Mouse (Mus musculus): ENCODE data around the gene Actl10. TPM values are rescaled to one million over a fixed set of nuclear protein-coding genes. Genes with fewer than 3 reads are reported as not detected.
A peak's percentile ranks its signal among the peaks of the same experiment; 100 is the strongest.

The Actl10 gene
- polyA plus RNA-seq, 1 experiment, result not detected

DNA sequence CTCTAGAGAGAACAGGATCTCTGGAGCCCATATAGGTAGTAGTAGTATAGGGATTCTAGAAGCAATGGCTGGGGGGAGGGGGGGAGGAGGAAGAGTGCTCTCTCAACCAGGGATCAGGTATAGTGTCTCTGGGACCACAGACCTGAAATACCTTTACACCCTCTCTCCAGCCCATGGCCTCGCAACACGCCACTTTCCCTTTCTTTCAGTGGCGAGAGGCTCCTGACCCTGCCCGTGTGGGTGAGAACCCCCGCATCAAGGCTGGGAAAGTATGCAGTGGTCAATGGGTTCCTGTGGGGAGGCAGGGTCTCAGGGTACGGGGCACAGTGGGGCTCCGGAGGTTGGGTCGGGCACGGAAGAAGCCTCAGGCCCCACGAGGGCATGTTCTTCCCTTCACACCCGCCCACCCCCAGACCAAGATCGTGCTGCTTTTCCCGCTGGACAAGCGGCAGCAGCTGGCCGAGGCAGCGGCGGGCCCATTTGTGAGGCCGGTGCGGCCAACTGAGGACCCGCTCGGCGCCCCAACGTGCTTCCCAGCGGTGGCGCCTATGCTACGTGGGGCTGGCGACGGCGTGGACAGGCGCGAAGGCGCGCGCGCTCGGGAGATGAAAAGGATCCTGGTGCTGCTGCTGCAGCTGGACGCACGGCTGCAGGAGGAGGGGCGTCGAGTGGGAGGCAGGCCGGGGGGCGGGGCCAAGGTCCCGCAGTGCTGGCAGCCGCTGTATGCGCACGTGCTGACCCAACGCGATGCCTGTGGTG lies 2.3 kb upstream of the Actl10 start:
- WGBS, result 7% methylated on average over 48 of the region's 48 CpGs
- DNase-seq (ENCODE audit: low read depth, low spot score), result no peak

GRCm38 (mm10) chr2:154549886-154550189 lies 1.7 kb upstream of the Actl10 start:
- no peak for DNase-seq (ENCODE audit: low read depth, low spot score)
- WGBS, result 17% methylated on average over 20 of the region's 20 CpGs

DNA sequence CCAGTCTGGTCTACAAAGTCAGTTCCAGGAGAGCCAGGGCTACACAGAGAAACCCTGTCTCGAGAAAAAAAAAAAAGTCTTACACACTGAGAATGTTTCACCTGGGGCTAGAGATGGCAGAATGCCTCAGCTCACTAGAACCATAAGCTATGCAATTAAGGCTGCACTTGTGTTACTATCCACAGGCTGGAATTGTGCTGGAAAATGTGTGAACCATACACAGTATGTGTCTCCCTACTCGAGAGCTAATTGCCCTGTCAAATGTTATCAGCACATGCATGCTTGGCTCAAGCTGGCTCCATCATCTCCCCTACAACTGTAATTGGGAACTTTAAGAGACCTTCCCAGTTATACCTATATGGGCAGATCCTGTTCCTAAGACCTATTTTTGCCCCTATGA lies 639 bp upstream of the Actl10 start:
- 75% methylated on average over 2 of the region's 2 CpGs for WGBS
- no peak for DNase-seq (ENCODE audit: low read depth, low spot score)

DNA sequence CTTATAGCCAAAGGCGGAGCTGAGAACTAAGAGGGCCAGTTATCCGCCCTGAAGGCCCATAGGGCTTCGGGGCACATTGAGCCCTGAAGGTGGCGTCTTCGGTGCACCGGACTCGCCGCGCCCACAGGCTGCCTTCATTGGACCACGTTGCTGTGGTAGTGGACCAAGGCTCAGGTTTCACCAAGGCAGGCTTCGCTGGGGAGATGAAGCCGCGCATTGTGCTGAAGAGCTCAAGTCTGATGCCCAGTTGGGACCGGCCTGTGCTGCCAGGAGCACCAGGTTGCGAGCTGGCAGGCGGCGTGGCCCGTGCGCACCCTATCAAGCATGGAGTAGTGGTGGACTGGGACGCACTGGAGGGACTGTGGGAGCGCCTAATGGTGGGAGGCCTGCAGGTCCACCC lies 351 bp downstream of the Actl10 start:
- 41% methylated on average over 21 of the region's 21 CpGs for WGBS
- no peak for DNase-seq (ENCODE audit: low read depth, low spot score)

DNA sequence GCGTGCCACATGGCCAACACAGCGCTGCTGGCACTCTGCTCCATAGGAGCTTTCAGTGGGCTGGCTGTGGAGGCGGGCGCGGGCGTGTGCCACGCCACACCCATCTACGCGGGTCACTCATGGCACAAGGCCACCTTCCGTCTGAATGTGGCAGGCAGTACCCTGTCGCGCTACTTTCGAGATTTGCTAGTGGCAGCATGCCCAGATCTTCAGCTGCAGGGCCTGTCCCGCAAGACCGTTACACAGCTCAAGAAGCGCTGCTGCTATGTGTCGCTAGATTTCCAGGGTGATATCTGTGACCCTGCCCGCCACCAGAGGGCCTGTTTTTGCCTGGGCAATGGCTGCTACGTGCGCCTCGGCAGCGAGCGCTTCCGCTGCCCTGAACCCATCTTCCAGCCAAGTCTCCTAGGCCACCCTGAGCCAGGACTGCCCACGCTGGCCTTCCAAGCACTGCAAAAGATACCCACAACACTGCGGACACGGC lies 890 bp downstream of the Actl10 start:
- peak; percentile 10 for DNase-seq (ENCODE audit: low read depth, low spot score)
- 15% methylated on average over 27 of the region's 27 CpGs for WGBS

GRCm38 (mm10) chr2:154555235-154555634 lies 3.7 kb downstream of the Actl10 start:
- 94% methylated on average over 6 of the region's 6 CpGs for WGBS
- no peak for DNase-seq (ENCODE audit: low read depth, low spot score)

DNA sequence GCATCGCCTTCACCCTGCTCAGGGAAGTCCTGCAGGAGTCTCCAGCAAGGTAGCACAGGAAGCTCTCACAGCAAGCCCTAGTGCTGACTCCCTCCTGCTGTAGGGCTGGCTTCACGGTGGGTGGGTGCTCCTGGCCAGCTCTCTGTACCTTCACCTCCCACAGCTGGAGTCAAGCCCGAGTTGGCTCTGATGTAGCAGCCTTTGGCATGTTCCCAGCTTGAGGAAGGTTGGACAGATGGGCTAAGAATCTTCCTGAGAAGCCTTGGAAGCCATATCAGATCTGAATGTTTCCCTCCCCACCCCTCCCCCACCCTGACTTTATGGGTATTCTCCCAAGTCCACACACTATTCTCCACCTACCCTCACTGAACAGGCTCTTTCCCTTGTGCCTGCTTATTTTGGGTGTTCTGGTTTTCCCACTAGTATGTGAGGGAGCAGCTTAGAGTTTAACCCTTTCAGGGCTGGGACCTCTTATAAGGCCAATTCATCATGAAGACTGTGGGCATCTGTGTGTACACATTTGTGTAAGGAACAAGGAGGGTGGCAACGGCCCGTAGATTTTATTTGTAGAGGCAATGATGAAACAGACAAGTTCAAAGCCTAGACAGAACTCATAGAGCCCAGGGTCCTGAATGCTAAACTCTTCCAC lies 5.7 kb downstream of the Actl10 start:
- no peak for DNase-seq (ENCODE audit: low read depth, low spot score)
- 45% methylated on average over 5 of the region's 5 CpGs for WGBS

DNA sequence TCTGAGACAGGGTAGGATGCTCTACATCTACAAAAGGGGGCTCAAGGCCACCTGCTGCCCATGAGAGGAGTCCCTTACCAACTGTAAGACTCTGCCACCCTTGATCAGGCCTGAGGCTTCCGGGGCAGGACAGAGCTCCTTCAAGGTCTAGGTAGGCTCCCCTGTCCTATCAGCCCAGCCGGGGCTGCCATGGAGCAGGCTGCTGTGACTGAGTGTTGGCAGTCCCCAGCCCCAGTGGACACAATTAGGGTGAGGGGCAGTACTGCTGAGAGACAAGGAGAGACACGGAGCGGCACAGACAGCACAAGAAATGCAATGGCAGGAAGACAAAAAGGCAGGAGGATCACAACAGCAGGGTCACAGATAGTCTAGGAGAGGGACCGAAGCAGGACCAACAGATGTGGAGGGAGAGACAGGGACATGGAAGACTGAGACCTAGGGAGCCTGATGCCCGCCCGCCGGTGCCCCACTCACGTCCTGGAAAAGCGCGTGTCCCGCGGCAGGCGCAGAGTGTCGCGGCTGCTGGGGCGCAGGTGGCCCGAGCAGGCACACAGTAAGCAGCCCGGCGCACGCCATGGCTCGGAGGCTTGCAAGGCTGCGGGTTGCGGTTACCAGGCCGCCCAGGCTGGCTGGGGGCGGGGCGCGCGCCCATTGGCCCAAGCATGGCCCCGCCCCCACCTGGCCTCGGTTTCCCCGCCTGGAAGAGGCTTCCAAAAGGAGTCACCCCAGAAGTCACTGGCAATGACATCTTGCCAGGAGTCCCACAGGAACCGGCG lies 6.9 kb downstream of the Actl10 start, which contains the start of gene Necab3:
Necab3 (minus strand) TSS at position 627 of the 776 bp plus-strand sequence.
- WGBS, result 13% methylated on average over 34 of the region's 34 CpGs
- DNase-seq (ENCODE audit: low read depth, low spot score), result no peak

DNA sequence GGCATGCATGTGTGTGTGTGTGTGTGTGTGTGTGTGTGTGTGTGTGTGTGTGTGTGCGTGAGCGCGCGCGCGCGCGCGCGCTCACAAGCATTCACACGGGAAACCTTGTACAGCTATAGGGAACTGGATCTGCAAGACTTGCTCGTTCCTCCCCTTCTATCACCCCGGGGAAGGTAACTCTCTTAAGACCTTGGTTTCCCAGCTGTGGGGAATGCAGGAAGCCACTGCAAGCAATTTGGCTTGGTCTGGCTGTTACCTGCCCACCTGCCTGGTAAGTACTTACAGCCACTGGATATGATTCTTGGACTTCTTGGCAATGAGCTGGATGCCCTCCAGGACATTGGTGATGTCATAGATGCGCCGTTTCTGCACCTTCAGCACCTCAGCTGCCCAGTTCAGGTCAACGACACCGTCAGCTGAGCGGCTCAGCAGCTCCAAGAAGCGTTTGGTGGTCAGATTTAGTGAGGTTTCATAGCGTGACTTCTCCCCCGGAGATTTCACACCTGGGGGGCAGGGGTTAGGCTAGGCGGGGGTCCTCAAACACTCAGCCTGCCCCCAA lies 12.1 kb downstream of the Actl10 start:
- 88% methylated on average over 22 of the region's 22 CpGs for WGBS
- DNase-seq (ENCODE audit: low read depth, low spot score), result no peak

DNA sequence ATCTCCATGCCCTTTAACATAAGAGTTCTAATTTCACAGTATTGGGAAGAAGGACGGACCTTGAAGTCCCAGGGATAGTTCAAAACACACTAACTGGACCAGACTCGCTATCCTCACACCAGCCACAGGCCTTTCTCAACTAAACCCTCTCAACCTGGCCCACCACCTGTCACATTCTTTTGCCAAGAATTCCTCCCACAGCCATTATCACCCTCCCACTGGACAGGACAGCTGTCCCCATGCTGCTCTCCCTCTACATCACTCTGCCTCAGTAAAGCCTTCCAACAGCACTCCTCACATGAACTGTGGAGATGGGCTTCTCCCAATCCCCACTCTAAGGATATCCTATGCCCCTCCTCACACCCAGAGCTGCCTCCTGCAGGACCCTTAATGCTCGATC lies 14.0 kb downstream of the Actl10 start:
- no peak for DNase-seq (ENCODE audit: low read depth, low spot score)

DNA sequence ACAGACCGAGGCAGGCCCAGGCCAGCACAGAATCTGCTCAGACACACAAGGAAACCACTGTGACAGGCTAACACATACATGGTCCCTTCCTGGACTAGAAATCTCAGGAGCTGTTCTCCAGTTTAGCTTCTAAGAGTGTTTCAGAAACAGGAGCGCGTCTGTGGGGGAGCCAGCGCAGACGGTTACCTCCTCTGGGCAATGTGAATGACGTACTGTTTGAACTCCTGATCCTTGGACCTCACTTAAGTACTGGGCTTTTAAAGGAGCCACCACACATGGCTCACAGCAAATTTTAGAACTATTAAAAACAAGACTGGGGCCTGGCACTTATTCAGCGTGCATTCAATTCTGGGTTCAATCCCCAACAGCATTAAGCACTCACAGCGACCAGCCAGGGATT lies 15.1 kb downstream of the Actl10 start:
- DNase-seq (ENCODE audit: low read depth, low spot score), result no peak
- WGBS, result 45% methylated on average over 8 of the region's 8 CpGs

More for the DNA sequence above, 14.0 kb downstream of the Actl10 start:
- 92% methylated on average over 3 of the region's 3 CpGs for WGBS

DNA sequence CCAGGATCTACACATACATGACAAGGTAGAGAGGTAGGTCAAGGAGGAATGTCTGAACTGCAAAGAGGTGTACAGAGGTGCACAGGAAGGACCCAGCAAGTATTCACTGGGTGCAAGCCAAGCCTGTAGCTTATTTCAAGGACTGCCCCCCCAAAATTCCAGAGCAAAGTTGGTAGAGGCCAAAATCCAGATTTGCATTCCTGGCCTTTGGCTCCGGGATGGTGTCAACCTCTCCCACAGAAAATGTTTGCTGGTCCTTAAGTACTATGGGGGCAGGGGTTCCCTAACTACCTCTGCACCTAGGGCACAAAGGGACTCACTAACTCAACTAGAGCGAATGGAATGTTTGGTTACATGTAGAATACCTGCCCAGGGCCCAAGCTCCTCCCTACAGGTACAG lies 16.2 kb downstream of the Actl10 start:
- DNase-seq (ENCODE audit: low read depth, low spot score), result no peak
- 73% methylated on average over 2 of the region's 2 CpGs for WGBS

DNA sequence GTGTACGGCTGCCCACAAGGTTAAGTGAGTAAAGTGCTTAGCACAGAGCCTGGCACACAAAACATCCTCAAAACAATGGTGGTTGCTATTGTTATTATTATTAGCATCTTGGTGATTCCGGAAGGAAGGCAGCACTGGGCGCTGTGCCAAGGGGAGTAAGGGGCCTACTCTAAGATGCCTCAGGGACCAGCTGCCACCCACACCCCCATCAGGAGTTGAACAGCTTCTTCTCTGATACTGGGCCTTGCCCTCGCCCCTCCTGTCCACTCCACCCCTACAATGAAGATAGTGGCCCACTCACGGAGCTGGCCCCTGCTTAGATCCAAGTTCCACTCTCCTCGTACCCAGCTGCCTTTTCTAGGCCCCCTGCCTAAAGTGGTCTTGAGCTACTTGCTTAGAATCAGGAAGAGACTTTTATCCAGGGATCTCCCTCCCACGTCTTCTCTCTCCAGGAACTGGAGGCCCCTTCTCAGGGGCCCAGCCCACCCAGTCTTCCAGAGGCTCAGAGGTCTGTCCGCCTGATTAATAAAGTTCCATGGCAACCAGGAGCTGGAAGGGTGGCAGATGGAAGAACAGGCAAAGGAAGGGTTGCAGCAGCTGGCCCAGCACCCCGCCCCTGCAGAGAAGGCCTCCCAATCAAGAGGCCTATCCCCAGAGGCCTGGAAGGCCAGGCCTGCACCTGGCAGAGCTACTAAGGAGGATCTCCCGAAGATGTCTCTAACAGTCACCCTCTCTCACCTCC lies 16.9 kb downstream of the Actl10 start:
- no peak for DNase-seq (ENCODE audit: low read depth, low spot score)
- WGBS, result 36% methylated on average over 10 of the region's 10 CpGs

DNA sequence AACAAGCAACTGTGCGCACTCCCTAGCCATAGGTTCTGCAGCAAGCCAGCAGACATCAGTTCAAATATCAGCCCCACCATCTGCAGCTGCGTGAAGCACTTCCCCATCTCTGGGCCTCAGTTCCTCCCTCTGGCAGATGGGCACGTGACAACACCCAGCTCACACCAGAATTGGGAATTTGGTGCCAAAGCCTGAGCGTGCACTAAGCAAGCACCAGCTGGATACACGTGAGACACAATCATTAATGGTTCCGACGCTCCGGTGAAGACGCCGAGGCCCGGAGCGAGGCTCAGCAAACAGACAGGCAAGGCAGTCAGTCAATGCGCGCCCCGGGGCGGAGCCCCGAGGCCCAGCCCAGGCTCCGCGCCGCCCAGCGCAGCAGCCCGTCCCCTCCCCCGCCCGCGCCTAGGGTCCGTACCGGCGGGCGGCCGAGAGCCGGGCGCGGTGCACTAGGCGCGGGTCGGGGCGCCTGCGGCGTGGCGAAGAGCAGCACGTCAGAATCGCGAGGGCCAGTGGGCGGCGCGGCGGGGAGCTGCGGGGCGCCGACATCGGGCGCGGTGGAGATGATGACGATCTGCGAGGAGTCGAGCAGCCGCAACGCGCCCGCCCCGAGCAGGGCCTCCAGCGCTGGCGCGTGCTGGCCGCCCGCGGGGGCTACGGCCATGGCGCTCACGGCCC lies 17.6 kb downstream of the Actl10 start:
- DNase-seq (ENCODE audit: low read depth, low spot score), result peak; percentile 25
- WGBS, result under 1% methylated on average over 70 of the region's 70 CpGs

DNA sequence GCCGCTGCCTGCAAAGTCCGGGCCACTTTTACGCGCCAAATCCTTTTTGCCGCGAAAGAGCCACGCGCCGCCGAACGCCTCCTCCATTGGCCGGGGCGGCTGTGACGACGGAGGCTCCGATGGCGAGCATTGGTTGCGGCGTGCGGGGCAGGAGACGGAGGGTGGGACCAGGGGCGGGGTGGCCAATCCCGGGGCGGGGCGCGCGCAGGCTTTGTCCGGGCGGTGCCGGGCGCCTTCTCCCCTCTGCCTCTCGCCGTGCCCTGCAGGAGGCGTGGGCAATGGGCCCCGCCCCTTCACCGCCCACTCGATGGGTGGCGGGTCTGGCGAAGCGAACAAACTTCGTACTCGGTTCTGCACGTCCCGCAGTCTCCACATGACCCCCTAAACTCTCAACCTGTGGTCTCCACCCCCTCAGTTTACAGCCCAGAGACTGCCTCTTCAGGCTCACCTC lies 18.3 kb downstream of the Actl10 start, which contains the start of gene E2f1:
E2f1 (minus strand) TSS at position 57 of the 451 bp plus-strand sequence.
- under 1% methylated on average over 42 of the region's 44 CpGs for WGBS
- DNase-seq (ENCODE audit: low read depth, low spot score), result peak; percentile 67

- DNase-seq (ENCODE audit: low read depth, low spot score), result no peak
- 67% methylated on average over 4 of the region's 4 CpGs for WGBS
These were observed 19.1 kb downstream of the Actl10 start for GRCm38 (mm10) chr2:154570666-154571065.

DNA sequence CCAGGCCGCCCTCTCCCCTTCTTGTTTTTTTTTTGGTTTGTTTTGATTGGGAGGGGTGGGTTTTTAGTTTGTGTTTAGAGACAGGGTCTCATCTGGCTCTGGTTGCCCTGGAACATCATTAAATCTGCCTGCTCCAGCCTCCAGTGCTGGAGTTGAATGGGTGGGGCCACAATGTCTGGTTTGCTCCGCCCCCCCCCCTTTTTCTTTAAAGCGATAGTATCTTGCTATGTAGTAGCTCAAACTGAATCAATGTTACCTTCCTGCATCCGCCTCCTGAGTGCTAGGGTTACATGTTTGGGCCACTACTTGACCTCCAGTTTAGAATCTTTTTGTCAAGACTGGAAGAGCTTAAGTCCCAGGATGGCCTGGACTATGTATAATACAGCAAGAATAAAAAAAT lies 19.7 kb downstream of the Actl10 start:
- DNase-seq (ENCODE audit: low read depth, low spot score), result no peak
- 69% methylated on average over 4 of the region's 4 CpGs for WGBS

DNA sequence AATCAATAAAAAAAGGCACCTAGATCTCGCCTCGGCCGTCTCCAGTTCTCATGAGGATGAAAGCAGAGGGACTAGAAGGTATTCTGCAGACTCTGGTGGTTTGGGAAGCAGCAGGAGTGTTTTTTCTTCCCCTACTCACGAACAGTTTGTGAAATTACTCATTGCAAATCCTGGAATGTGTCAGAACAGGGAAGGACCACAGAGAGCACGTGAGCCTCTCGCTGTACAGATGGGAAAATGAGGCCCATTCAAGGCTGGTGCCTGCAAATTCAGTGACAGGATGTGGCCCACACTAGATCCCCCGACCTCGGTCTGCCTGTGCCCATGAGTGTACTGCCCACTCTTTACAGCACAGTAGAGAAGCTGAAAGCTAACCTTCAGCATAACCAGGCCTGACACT lies 20.4 kb downstream of the Actl10 start:
- WGBS, result 76% methylated on average over 8 of the region's 8 CpGs
- no peak for DNase-seq (ENCODE audit: low read depth, low spot score)

GRCm38 (mm10) chr2:154572996-154573395 lies 21.4 kb downstream of the Actl10 start:
- WGBS, result 78% methylated on average over 3 of the region's 3 CpGs
- DNase-seq (ENCODE audit: low read depth, low spot score), result no peak
